Mouse (Mus musculus): ENCODE measurements around the gene Lix1l. TPM values are rescaled to one million over a fixed set of nuclear protein-coding genes. Genes with fewer than 3 reads are reported as not detected.
A peak's percentile ranks its signal among the peaks of the same experiment; 100 is the strongest.
"Not testable (repeated sequence)": the region's sequence is repeated elsewhere in the genome, so short reads cannot be mapped to it uniquely, and the experiment has no call there.

Lix1l gene
- polyA plus RNA-seq, 1 experiment: 86.8 TPM

DNA sequence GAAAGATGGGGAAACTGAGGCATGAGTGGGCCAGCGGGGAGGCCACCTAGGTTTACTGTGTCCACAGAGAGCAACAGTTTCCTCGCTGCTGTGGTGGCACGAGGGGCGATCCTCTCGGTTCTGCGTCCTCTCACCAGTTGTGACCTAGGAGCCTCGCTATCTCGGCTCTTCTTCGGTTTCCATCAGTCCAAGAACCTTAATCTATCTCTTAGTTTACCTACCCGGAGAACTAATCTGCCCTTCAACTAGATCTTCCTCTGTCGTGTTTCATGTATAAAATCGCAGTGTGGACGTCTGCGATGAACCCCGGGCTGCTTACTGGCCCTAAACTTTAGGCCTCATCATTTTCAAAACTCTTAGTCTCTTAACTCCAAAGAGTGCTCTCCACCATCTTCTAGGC is 35.0 kb downstream of the Lix1l start:
- TF ChIP-seq POLR2A (IDR thresholded peaks at IDR 0.05; ENCODE audit: borderline replicate concordance, extremely low read depth, insufficient read depth, insufficient read length, poor library complexity, severe bottlenecking): no peak
- TF ChIP-seq CTCF (IDR thresholded peaks at IDR 0.05; ENCODE audit: borderline replicate concordance, extremely low read depth, insufficient read depth, insufficient read length): no peak
- no peak for DNase-seq (ENCODE audit: low read depth)

DNA sequence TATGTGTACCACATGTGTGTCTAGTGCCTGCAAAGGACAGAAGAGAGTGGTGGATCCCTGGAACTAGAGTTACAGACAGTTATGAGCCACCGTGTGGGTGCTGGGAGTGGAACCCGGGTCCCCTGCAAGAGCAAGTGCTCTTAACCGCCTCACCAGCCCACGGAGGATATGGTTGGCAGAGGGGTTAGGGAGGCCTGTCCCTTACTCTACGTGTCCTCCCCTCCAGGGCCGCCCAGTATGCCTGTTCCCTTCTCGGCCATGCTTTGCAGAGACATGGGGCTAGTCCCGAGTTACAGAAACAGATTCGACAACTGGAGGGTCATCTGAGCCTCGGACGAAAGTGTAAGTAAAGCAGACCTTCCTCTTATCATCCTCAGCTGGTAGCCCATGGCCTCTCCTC is 35.5 kb downstream of the Lix1l start:
- no peak for DNase-seq (ENCODE audit: low read depth)
- TF ChIP-seq CTCF (IDR thresholded peaks at IDR 0.05; ENCODE audit: borderline replicate concordance, extremely low read depth, insufficient read depth, insufficient read length) (no peak), POLR2A (IDR thresholded peaks at IDR 0.05; ENCODE audit: borderline replicate concordance, extremely low read depth, insufficient read depth, insufficient read length, poor library complexity, severe bottlenecking) (no peak)

DNA sequence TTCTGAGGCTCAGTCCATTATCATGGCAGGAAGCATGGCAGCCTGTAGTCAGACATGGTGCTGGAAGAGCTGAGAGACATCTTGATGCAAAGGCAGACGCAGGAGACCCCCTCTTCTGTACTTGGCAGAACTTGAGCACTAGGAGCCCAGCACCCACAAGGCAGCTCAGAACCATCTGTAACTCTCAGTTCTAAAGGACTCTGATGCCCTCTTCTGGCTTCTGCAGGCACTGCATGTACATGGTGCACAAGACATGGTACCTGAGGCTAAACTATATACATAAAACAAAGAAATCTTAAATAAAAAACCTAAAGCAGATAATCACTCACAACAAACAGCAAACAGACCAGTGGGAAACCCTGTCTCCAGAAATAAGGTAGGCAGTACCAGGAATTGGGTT is 38.3 kb downstream of the Lix1l start:
- peak; percentile 47 for DNase-seq (ENCODE audit: low read depth)

DNA sequence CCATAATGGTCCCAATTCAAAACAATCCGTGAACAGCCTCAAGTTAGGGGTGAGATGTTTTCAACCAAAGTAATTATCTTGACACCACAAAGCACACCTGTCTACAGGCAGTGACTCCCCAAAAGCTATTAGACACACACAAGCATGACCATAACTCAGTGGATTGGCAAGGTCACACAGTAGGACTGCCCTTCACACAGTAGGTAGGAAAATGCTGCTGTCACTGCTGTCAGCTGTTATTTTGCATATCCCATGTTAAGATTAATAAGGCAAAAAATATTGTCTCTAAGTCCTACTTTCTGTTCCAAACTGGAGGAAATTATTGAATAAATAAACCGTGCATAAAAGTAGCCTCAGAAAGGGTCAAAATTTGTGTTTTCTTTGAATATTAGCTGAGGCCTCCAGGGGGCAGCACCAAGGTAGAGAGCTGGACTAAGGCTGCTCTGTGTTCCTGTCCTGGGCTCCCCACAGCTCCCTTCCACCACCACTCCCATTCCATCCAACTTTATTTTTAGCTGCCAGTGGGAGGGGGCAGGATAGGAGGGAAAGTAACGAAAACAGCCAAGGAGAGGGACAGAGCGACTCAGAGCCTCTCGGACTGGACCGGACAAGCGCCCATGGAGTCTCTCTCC is 44.2 kb downstream of the Lix1l start, which contains the start of gene Itga10:
TSS of gene Itga10 (plus strand) at position 567 of the 632 bp plus-strand sequence.
- peak; percentile 31 for DNase-seq (ENCODE audit: low read depth)
- TF ChIP-seq POLR2A (IDR thresholded peaks at IDR 0.05; ENCODE audit: borderline replicate concordance, extremely low read depth, insufficient read depth, insufficient read length, poor library complexity, severe bottlenecking): no peak
- peak; percentile 50; the same call in 1 of the 2 replicates for TF ChIP-seq CTCF (IDR thresholded peaks at IDR 0.05; ENCODE audit: borderline replicate concordance, extremely low read depth, insufficient read depth, insufficient read length)

More for the DNA sequence above, 38.3 kb downstream of the Lix1l start:
- no peak for TF ChIP-seq POLR2A (IDR thresholded peaks at IDR 0.05; ENCODE audit: borderline replicate concordance, extremely low read depth, insufficient read depth, insufficient read length, poor library complexity, severe bottlenecking)
- TF ChIP-seq CTCF (IDR thresholded peaks at IDR 0.05; ENCODE audit: borderline replicate concordance, extremely low read depth, insufficient read depth, insufficient read length): peak; percentile 61; the same call in 1 of the 2 replicates

DNA sequence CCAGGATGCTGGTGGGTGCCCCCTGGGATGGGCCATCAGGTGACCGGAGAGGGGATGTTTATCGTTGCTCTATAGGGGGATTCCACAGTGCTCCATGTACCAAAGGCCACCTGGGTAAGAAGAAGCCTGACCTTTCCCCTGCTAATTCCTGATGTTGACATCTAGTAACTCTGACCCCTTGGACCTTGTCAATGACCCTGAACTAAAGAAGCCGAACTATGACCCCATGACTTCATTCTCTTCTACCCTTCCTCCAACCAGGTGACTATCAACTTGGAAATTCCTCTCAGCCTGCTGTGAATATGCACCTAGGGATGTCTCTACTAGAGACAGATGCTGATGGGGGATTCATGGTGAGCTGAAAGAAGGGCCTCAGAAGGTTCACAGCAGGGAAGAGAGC is 46.4 kb downstream of the Lix1l start:
- no peak for DNase-seq (ENCODE audit: low read depth)
- no peak for TF ChIP-seq POLR2A (IDR thresholded peaks at IDR 0.05; ENCODE audit: borderline replicate concordance, extremely low read depth, insufficient read depth, insufficient read length, poor library complexity, severe bottlenecking)
- no peak for TF ChIP-seq CTCF (IDR thresholded peaks at IDR 0.05; ENCODE audit: borderline replicate concordance, extremely low read depth, insufficient read depth, insufficient read length)

DNA sequence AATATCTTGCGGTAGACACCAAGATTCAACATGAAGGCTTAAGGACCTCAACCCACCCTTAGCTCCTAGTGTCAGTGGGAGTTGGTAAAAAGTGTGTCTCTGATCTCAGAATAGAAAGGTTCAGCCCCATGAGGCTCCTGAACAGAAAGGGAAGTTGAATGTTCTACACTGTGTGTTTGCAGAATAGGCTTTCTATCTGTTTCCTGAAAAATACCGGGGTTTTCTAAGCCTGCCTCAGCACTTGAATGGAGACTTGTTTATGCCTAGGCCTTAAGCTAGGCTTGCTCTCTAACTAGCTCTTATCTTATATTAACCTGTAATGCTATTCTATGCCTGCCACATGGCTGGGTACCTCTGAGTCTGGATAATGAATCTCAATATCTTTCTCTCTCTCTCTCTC is 60.0 kb downstream of the Lix1l start:
- no peak for TF ChIP-seq POLR2A (IDR thresholded peaks at IDR 0.05; ENCODE audit: borderline replicate concordance, extremely low read depth, insufficient read depth, insufficient read length, poor library complexity, severe bottlenecking)
- no peak for DNase-seq (ENCODE audit: low read depth)

DNA sequence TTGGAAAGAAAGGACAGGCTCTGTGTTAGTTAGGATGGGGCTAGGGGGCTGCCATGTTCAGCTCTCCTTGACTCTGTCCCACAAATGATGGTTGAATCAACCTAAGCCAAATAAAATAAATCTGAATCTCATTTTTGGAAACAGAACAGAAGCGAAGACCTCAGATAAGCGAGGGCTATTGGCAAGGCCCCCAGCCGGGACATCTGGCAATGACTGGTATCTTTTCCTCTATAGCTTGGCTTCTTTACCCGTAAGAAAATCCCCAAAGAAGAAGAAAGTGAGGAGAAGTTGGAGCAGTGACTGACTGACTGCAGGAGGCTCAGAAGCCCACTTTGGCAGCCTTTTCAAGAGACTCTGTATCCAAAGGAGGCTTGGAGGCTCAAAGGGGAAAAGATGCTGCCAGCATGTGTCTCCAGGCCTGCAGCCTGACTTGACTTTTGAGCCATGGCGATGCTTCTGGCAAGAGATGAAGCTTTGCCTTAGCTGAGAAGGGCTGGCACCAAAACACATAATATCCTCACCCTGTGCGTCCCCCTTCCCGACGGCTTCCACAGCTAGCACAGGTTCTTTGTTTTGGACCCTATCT is 61.9 kb downstream of the Lix1l start:
- no peak for TF ChIP-seq POLR2A (IDR thresholded peaks at IDR 0.05; ENCODE audit: borderline replicate concordance, extremely low read depth, insufficient read depth, insufficient read length, poor library complexity, severe bottlenecking)
- TF ChIP-seq CTCF (IDR thresholded peaks at IDR 0.05; ENCODE audit: borderline replicate concordance, extremely low read depth, insufficient read depth, insufficient read length): no peak
- peak; percentile 20 for DNase-seq (ENCODE audit: low read depth)

DNA sequence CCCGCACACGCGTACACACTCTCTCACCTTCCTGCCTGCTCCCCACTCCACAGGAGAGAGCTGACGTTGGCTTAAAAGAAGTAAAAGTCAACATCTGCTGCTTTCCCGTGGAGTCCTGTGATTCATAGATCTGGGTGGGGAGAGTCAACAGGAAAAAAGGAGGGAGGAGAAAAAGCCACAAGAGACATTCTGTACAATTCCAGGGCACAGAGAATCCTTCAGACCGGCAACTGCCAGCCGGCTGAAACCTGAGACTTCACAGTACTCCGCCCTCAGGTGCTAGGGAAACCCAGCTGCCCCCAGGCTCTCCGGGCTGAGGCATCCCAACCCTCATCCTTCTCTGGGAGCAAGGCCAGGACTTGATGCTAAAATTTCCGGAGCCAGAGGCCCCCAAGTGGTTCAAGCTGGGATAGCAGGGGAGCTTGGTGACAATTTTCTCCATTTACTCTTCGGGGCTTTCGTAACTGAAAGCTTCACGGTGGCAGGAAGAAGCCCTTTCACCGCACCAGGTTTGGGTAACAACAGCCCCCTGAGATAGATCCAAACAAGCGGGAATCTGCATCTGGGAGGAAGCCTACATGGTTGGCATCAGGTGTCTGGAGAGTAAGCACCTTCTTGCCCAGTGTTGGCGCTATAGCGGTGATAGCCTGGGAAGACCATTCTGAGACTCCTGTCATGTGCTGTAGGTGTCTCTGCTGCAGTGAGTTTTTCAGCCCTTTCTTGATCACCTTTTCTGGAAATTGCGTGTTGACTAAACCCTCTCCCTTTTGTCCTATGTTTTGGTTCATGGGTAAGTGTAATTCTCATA is 62.7 kb downstream of the Lix1l start:
- peak; percentile 92 for DNase-seq (ENCODE audit: low read depth)
- TF ChIP-seq POLR2A (IDR thresholded peaks at IDR 0.05; ENCODE audit: borderline replicate concordance, extremely low read depth, insufficient read depth, insufficient read length, poor library complexity, severe bottlenecking): no peak
- peak; percentile 89 for TF ChIP-seq CTCF (IDR thresholded peaks at IDR 0.05; ENCODE audit: borderline replicate concordance, extremely low read depth, insufficient read depth, insufficient read length)

DNA sequence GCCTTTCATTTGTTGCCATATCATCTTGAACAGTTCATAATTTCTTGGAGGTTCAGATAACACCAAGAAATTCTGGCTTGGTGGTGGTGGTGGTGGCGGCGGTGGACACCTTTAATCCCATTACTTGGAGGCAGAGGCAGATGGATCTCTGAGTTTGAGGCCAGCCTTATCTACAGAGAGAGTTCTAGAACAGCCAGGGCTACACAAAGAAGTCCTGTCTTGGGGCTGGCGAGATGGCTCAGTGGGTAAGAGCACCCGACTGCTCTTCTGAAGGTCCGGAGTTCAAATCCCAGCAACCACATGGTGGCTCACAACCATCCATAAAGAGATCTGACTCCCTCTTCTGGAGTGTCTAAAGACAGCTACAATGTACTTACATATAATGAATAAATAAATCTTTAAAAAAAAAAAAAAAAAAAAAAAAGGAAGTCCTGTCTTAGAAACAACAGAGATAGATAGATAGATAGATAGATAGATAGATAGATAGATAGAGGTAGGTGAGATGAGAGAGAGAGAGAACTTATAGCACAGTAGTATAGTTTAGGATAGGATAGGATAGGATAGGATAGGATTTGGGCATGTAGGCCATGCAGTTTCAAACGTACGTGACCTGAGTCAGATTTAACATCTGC is 64.9 kb downstream of the Lix1l start:
- not testable (repeated sequence) for DNase-seq (ENCODE audit: low read depth)

DNA sequence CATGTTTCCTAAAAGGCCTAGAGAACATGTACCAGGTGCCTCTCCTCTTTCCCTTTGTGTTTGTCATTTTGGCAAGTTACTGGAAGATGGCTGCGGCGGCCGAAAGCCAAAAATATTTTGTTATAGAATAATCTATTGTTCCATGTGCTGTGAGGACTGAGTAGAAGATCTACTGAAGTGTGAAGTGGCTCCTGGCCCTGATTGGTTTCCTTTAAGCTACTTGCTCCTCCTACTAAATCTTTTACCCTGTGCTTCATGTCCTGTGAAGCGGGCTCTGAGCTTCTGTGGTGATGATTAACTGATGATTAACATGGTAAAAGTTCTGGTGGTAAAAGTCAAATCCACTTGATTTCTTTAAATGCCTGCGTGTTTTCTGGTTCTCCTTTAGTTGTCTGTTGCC is 66.0 kb downstream of the Lix1l start:
- no peak for DNase-seq (ENCODE audit: low read depth)
- TF ChIP-seq POLR2A (IDR thresholded peaks at IDR 0.05; ENCODE audit: borderline replicate concordance, extremely low read depth, insufficient read depth, insufficient read length, poor library complexity, severe bottlenecking): no peak
- no peak for TF ChIP-seq CTCF (IDR thresholded peaks at IDR 0.05; ENCODE audit: borderline replicate concordance, extremely low read depth, insufficient read depth, insufficient read length)

DNA sequence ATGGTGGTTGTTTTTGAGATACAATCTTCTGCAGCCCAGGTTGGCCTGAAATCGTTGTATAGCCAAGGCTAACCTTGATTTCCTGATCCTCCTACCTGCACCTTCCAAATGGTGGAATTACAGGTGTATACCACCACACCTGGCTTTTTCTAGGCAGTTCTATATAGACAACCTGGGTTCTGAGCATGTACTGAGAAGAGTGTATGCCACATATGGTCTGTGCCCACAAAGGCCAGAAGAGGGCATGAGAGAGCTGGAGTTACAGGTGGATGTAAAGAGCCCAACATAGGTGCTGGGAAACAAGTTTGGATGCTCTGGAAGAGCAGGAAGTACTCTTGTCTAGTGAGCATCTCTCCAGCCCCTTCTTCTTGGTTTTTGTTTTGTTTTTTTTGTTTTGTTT is 66.4 kb downstream of the Lix1l start:
- no peak for DNase-seq (ENCODE audit: low read depth)
- TF ChIP-seq CTCF (IDR thresholded peaks at IDR 0.05; ENCODE audit: borderline replicate concordance, extremely low read depth, insufficient read depth, insufficient read length) (peak; percentile 41; the same call in 1 of the 2 replicates), POLR2A (IDR thresholded peaks at IDR 0.05; ENCODE audit: borderline replicate concordance, extremely low read depth, insufficient read depth, insufficient read length, poor library complexity, severe bottlenecking) (no peak)
